Mouse (Mus musculus) C2C12 (cell line): ENCODE results near the gene Sdk1. TPM values are rescaled to one million over a fixed set of nuclear protein-coding genes. Genes with fewer than 3 reads are reported as not detected.

Source experiments
- H3K27me3 ChIP-seq: one replicate; pipeline ENCODE4 v1.6.1; 2011; ENCODE audit not compliant: control insufficient read depth, insufficient read depth, insufficient read length
- H3K36me3 ChIP-seq: one replicate; pipeline ENCODE4 v1.6.1; 2011; ENCODE audit not compliant: control insufficient read depth, insufficient read depth
- H3K4me3 ChIP-seq: one replicate; pipeline ENCODE4 v1.5.1; 2011; ENCODE audit warnings: mild to moderate bottlenecking, control low read depth; ENCODE audit not compliant: poor library complexity, insufficient read depth, severe bottlenecking
- H3K79me2 ChIP-seq: one replicate; pipeline ENCODE4 v1.6.1; 2011; ENCODE audit not compliant: control insufficient read depth, insufficient read depth
- H3K79me3 ChIP-seq: one replicate; pipeline ENCODE4 v1.6.1; 2011; ENCODE audit warnings: low read depth, control low read depth
- H3ac ChIP-seq: one replicate; pipeline ENCODE3; 2011; ENCODE audit warnings: low read depth; ENCODE audit not compliant: control insufficient read depth, insufficient read length
- CEBPB ChIP-seq: IDR thresholded peaks from one replicate; pipeline ENCODE4 v1.6.1; 2011; ENCODE audit warnings: low read depth, mild to moderate bottlenecking, control low read depth, moderate library complexity
- CTCF ChIP-seq: IDR thresholded peaks from one replicate; pipeline ENCODE4 v1.5.1; 2011; ENCODE audit not compliant: control insufficient read depth, insufficient read depth, insufficient read length
- FOSL1 ChIP-seq: IDR thresholded peaks from one replicate; pipeline ENCODE4 v1.8.0; 2011; ENCODE audit warnings: mild to moderate bottlenecking, low read length; ENCODE audit not compliant: poor library complexity, insufficient read depth, severe bottlenecking
- MAX ChIP-seq: IDR thresholded peaks from one replicate; pipeline ENCODE4 v1.6.1; 2011; ENCODE audit warnings: mild to moderate bottlenecking, control low read depth
- MYOD1 ChIP-seq: IDR thresholded peaks from one replicate; pipeline ENCODE4 v1.6.1; 2011; ENCODE audit warnings: low read depth; ENCODE audit not compliant: control insufficient read depth, insufficient read length
- MYOG ChIP-seq: IDR thresholded peaks from one replicate; pipeline ENCODE4 v1.6.1; 2011; ENCODE audit not compliant: control insufficient read depth, insufficient read length; ENCODE audit errors: extremely low read depth
- USF1 ChIP-seq: IDR thresholded peaks from one replicate; pipeline ENCODE4 v1.6.1; 2011; ENCODE audit warnings: low read depth, mild to moderate bottlenecking, control low read depth, moderate library complexity
- polyA plus RNA-seq: library from polyadenylated mRNA; unstranded; fragments of >200 nt; fragmentation: generic; extraction: Trizol; gene quantifications from one replicate; pipeline ENCODE4 v1.2.1, GENCODE M21; 2012; ENCODE audit warnings: missing spikeins

Sdk1 gene
- polyA plus RNA-seq, 1 experiment: 0.61 TPM

DNA sequence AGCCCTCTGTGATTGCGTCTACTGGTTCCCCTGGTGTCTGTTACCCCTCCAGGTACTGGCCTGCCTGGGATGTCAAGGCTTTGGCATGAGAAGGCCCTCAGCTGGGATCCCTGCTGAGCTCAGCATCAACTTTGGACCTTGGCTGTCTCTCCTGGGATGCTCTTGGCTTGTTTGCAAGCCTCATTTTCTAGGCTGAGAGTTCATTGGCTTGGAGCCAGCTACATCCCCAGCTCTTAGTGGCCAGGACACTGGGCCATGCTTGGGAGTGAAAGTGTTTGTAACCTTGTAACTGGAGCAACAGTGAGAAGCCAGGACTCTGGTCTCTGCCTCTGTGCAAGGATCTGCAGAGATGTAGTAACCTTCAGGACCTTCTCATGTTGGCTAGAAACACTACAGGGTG lies 333.0 kb downstream of the Sdk1 start:
- H3ac ChIP-seq: no peak overlapping the region
- no peak overlapping the region for H3K4me3 ChIP-seq
- no peak for TF ChIP-seq CTCF
- TF ChIP-seq CEBPB: no peak
- TF ChIP-seq USF1: no peak
- no peak for TF ChIP-seq FOSL1
- TF ChIP-seq MYOG: no peak
- TF ChIP-seq MAX: no peak
- TF ChIP-seq MYOD1: no peak
- H3K79me3 ChIP-seq: no peaks in the 10 kb centered on the region
- H3K27me3 ChIP-seq: no peaks in the 10 kb centered on the region
- no peaks in the 10 kb centered on the region for H3K36me3 ChIP-seq
- H3K79me2 ChIP-seq: no peaks in the 10 kb centered on the region

DNA sequence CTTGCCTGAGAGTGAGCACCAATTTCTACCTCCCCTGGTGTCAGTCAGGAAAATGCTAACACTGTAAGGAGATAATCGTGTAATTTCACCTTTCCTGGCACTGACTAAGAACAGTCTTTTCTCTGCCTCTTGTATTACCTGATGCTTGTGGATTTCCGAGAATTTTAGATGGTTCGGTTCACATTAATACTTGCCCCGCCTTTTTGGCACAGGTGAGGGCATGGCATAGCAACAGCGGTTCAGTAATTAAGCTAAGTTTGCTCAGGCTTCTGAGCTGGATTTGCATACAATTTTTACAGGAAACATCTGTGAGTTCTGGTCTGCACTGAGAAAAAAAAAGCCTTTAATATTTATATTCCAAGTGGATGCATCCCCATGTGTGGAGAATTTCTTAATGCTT lies 350.0 kb downstream of the Sdk1 start:
- H3K79me3 ChIP-seq: no peaks in the 10 kb centered on the region
- TF ChIP-seq CEBPB (no peak), USF1 (no peak), MYOG (no peak), MYOD1 (no peak), MAX (no peak), CTCF (no peak), FOSL1 (no peak)
- H3K36me3 ChIP-seq: no peaks in the 10 kb centered on the region
- no peak overlapping the region for H3ac ChIP-seq
- H3K27me3 ChIP-seq: no peaks in the 10 kb centered on the region
- no peak overlapping the region for H3K4me3 ChIP-seq
- H3K79me2 ChIP-seq: no peaks in the 10 kb centered on the region

DNA sequence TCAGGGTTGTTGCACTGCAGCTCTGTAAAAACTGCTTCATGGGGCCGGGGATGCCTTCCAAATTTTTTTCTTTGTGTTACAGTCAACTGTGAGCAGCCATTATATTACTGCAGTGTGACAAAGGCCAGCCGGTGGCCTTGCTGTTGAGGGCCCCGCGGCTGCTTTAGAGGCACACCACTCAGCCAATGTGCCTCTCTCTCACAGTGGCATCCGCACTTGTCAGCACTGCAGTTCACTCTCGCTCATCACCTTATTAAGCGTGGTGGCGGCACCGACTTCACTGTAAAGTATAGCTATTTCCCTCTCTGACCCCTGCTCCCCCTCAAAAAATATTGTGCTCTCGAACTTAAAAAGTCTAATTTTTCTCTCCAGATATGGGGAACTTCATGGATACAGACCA lies 371.4 kb downstream of the Sdk1 start:
- no peak overlapping the region for H3ac ChIP-seq
- H3K27me3 ChIP-seq: no peaks in the 10 kb centered on the region
- no peaks in the 10 kb centered on the region for H3K79me3 ChIP-seq
- no peaks in the 10 kb centered on the region for H3K79me2 ChIP-seq
- H3K36me3 ChIP-seq: no peaks in the 10 kb centered on the region
- H3K4me3 ChIP-seq: no peak overlapping the region
- TF ChIP-seq FOSL1: no peak

DNA sequence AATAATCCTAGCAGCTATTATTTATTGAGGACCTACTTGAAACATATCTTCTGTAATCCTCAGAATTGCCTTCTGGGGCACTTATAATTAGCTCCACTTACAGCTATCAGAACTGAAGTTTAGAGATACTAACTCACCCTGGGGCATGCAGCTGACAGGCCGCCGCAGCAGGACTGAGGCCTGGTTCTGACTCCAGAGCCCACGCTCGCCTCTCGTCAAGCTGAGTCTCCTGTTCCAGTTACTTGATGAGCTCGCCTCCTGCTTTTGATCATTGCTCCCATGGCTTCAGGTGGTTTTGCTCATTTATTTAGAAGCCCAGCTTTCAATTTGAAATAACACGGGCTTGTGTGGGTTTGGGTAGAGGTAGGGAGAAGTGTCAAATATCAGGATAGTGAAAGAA lies 374.5 kb downstream of the Sdk1 start:
- H3K4me3 ChIP-seq: no peak overlapping the region
- H3K27me3 ChIP-seq: no peaks in the 10 kb centered on the region
- H3K79me2 ChIP-seq: no peaks in the 10 kb centered on the region
- H3K36me3 ChIP-seq: no peaks in the 10 kb centered on the region
- H3ac ChIP-seq: no peak overlapping the region
- TF ChIP-seq MYOD1 (no peak), FOSL1 (no peak), CEBPB (no peak), MAX (no peak), CTCF (no peak), USF1 (no peak), MYOG (no peak)
- H3K79me3 ChIP-seq: no peaks in the 10 kb centered on the region

DNA sequence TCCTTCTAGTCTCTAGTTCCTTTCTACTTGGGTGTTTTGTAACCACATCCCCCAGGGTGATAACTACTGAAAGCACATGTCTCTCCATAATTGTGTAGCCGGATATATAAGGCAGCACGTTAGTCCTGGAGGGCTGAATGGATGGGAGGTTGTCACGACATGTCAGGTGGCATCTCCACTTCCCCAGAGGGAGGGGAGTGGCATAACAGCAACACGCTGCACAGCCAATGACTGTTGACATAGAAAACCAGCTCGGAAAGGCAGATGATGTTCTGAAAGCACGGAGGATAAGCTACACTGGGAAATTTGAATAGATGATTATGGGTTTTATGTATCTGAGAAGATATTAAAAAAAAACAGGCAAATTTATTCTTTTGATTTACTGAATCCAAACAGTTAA lies 376.4 kb downstream of the Sdk1 start:
- H3ac ChIP-seq: no peak overlapping the region
- H3K4me3 ChIP-seq: no peak overlapping the region
- no peaks in the 10 kb centered on the region for H3K79me2 ChIP-seq
- no peaks in the 10 kb centered on the region for H3K36me3 ChIP-seq
- H3K27me3 ChIP-seq: no peaks in the 10 kb centered on the region
- no peaks in the 10 kb centered on the region for H3K79me3 ChIP-seq
- TF ChIP-seq MYOG (no peak), USF1 (no peak), CEBPB (no peak), CTCF (no peak), FOSL1 (no peak), MYOD1 (no peak), MAX (no peak)

DNA sequence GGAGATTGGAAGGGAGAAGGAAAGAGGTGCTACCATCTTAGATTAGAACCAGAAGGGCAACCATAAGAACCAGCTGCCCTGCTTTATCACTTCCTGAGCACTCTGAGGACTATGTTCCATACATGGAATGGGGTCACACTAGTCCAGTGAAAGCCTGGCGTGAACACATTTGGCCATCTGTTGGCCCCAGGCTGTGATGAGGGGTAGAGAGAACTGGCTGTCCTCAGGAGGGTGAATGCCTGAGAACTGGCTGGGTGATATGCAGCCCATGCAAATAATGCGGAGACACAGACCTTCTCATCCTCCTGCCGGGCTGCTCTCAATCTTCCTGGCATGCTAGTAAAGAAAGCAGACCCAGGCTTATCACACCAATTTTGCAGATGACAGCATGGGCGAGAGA lies 384.1 kb downstream of the Sdk1 start:
- no peak for TF ChIP-seq MYOD1
- TF ChIP-seq CEBPB: no peak
- no peak for TF ChIP-seq MAX
- no peak for TF ChIP-seq MYOG
- TF ChIP-seq USF1: no peak
- no peak for TF ChIP-seq FOSL1
- TF ChIP-seq CTCF: no peak
- Histone ChIP-seq H3K79me2 (no peaks in the 10 kb centered on the region), H3ac (no peak overlapping the region), H3K36me3 (no peaks in the 10 kb centered on the region), H3K4me3 (no peak overlapping the region), H3K79me3 (no peaks in the 10 kb centered on the region), H3K27me3 (no peaks in the 10 kb centered on the region)
